Mouse (Mus musculus): ENCODE data around the gene Klf5.

Gene Klf5

DNA sequence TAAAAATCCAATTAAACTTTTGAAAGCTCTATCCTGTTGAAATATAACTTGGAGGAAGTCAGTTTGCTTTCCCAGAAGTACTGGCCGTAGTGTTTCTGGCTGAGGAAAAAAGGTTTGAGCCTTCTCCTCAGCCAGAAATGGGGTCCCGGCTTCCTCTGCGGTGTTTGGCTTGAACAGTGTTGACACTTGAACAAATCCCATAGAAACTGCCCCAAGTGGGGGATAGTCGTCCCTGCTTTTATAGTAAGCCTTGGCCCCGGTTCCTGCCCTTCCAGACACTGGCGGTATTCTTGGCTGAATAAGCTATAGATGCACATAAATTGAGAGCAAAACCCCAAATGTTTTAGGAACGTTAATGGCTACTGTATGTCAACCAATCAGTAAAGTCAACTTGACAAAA, 11.9 kb downstream of the Klf5 start:
- DNase-seq (ENCODE audit: low spot score), result no peak

- DNase-seq (ENCODE audit: low spot score), result no peak
Observed at GRCm38 (mm10) chr14:99313062-99313461, 14.6 kb downstream of the Klf5 start.

- no peak for DNase-seq (ENCODE audit: low spot score)
Observed at GRCm38 (mm10) chr14:99316275-99316674, 17.8 kb downstream of the Klf5 start.

DNA sequence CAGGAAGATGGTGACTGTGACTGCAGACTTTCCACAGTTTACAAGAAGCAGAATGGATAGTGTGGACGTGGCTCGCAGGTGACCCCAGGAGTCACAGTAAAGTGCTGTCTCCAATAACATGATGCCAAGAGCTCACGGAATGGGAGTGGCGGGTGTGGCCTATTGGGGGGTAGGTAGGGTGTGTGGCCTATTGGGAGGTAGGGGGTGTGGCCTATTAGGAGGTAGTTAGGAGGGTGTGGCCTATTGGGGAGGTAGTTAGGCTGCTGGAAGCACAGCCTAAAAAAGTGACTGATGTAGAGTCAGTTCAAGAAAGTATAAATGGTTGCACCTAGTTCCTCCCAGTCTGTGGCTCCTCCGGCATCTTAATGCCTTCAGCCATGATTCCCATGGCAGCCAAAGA, 22.2 kb downstream of the Klf5 start:
- DNase-seq (ENCODE audit: low spot score), result no peak

DNA sequence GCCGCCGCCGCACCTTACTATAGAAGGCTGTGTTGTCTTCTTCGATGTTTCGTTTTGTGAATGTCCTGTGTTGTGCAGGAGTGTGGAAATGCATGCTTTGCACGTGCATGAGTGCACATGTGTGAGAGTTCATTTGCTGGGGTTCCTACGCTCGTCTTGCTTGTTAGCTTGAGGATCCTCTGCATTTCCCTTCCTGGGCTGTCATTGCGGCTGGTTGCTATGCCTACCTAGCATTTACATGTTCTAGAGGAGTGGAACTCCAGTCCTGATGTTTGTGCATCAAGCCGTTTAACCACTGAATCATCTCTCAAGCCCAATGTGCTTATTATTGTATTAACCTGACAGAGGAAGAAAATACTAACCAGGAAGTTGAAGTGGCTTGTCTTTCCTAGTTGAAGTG, 24.9 kb downstream of the Klf5 start:
- no peak for DNase-seq (ENCODE audit: low spot score)

GRCm38 (mm10) chr14:99324523-99324922, 26.0 kb downstream of the Klf5 start:
- no peak for DNase-seq (ENCODE audit: low spot score)

GRCm38 (mm10) chr14:99325597-99326472, 27.3 kb downstream of the Klf5 start:
- no peak for DNase-seq (ENCODE audit: low spot score)

- no peak for DNase-seq (ENCODE audit: low spot score)
Observed at GRCm38 (mm10) chr14:99336598-99336997, 38.1 kb downstream of the Klf5 start.

DNA sequence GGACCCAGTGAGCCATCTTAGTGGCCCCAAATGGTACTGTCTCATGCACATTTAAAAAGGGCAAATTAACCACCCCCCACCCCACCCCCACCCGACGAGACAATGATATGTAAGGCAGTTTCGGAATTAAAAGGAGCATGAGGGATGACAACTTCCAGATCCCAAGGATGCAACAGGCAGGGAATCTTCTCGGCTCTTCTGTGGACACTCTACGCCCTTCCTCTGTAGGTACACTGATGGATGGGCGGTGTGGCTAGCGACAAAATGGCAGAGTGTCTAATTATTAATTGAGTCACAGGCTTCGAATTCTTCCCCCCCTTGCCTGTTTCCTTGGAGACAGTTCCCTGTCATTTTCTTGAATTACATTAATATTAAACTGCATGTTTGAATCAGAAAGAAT, 40.5 kb downstream of the Klf5 start:
- no peak for DNase-seq (ENCODE audit: low spot score)

GRCm38 (mm10) chr14:99339681-99340522, 41.4 kb downstream of the Klf5 start:
- no peak for DNase-seq (ENCODE audit: low spot score)

DNA sequence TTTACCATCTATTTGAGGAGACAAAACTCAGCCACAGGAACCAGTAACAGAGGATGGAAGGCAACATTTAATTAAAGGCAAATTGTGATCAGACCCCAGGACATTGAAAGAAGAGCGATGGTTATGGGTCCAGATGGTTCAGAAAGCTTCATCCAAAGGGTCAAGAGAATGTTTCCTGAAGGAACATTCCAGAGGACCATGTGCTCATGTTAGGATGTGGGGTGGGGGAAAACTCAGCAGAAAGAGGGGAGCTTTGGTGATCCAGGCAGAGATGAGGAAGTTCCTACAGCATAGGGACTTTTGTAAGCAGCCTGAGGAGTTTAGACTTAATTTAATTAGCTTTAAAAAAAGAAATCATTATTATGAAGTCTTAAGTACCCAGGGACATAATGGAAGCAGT, 42.2 kb downstream of the Klf5 start:
- no peak for DNase-seq (ENCODE audit: low spot score)

DNA sequence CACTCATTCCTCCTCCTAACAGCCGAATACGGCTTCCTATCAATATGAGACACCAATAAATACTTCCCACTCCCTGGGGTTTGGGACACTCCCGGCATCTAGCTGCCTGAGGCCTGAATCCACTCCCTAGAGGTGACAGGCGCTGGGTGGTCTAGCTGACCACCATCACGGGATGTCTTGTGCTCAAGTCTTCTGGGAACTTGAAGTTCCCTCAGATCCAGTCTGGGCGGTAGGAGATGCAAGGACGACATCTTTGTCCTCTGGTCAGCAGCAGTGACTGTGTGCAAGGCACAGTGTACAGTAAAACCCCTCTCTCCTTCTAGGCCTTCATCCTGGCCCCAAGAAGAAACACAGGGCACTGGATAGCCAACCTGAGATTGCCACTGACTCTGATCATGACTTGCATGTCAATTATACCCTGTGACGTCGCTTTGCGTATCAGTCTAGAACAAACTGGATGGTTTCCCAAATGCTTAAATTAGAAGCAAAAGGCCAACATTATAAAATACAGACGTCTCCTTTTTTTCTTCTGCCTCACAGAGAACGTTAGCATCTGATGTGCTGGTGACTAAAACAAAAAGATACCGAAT, 49.8 kb downstream of the Klf5 start:
- DNase-seq (ENCODE audit: low spot score), result no peak

DNA sequence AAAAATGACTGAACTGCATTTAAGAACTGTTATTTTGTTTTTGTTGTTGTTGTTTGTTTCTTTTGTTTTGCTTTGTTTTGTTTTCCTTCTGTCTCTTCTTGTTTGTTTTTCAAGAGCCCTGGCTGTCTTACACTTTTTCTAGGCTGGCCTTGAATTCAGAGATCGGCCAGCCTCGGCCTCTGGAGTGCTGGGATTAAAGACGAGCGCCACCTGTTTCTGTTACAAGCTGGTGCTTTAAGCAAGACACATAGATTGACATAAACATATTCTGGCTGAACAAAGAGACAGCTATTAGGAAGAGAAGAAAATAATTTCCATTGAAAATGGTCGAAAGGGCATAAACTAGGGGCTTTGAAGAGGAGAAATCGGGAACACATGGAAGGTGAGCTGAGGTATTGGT, 51.1 kb downstream of the Klf5 start:
- DNase-seq (ENCODE audit: low spot score), result no peak

- DNase-seq (ENCODE audit: low spot score), result no peak
Observed at GRCm38 (mm10) chr14:99352989-99353388, 54.5 kb downstream of the Klf5 start.

DNA sequence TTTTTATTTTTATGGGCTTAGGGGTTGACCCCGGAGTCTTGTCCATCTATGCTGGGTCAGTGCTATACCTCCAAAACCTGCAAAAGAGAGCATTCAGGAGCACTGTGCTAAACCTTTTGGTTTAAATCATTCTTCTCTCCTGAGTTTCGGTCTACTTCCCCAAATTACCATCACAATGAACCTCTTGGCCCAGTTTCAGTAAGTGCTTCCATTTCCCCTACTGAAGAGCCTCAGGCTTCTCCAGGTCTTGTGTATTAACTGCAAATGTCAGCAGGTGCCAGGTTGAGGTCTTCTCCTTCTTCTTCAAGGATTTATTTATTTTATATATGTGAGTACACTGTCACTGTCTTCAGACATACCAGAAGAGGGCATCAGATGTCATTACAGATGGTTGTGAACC, 55.6 kb downstream of the Klf5 start:
- no peak for DNase-seq (ENCODE audit: low spot score)

- DNase-seq (ENCODE audit: low spot score), result no peak
Observed at GRCm38 (mm10) chr14:99354761-99355609, 56.5 kb downstream of the Klf5 start.

DNA sequence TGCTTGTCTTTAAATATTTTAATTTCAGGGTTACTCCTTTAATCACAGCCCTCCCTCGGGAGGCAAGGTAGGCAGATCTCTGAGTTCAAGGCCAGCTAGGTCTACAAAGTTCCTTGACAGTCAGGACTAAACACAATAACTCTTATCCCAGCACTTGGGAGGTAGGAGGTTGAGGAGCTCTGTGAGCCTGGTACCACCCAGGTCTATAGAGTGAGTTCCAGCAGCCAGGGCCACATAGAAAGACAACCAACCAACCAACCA, 57.0 kb downstream of the Klf5 start:
- DNase-seq (ENCODE audit: low spot score), result no peak

- DNase-seq (ENCODE audit: low spot score), result no peak
Observed at GRCm38 (mm10) chr14:99362956-99363355, 64.5 kb downstream of the Klf5 start.

DNA sequence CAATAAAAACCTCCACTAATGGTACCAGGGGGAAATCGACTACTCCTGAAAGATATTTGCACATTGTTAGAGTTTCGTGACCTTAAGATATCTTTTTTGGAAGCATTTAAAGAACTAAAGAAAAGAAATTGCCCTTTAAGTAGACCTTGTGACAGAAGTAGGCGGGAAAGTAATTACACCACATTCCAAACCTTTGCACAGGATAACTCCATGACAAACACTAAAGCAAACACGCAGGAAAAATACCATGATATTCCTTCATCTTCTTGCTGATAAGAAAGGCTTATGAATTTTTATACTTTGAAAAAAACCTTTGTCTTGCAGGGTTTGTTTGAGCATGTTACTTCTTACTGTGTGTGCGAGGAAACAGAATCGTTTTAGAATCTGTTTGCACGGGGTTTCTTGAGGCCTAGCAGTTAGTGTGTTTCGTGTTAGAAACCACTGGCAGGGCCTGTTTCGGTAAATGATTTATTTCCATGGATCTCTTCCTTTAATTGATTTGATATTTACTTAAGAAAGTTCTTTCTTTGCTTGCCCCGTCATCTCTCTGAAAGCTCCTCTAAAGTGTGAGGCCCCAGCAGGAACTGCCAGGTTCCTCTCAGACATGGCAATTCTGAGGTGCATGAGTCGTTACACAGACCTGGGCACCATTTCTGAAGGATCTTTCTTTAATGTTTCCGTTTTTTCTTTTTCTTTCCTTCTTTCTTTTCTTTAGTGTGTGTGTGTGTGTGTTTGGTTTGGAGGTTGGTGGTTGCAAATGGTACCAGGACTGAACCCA, 65.7 kb downstream of the Klf5 start:
- DNase-seq (ENCODE audit: low spot score), result no peak
